In the genomic region with DNA sequence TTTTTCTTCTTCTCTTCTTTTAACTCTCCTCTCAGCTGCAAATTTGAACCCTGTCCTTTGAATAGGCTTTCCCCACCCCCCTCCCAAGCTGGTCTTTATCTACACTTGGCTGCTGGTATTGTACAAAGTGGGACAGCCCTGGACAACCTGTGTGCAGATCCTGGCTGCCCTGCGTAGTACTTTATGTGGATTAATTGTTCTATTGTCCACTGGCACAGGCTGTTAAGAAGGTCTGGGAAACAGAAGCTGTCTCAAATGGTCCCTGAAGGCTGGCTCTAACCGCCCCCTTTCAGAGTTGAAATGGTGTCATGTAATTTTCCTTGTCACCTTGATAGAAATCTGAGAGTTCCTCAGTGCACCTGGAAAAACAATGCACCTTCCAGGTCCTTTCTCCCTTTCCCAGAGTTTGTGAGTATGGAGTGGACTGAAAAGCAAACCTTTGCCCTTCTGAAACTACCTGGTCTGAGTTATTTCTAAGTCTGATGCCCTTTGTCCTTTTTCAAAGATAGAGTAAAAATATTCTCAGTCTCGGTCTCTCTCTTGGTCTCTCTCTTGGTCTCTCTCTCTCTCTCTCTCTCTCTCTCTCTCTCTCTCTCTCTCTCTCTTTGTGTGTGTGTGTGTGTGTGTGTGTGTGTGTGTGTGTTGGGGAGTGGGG, we compare ENCODE assay signal across 19 mouse cellular contexts.
DNase-seq lines count a peak whose midpoint lies in the region; ATAC-seq and TF ChIP-seq lines count a peak whose summit lies in the region.
"Had no signal": no experiment of that assay in that cellular context is flagged by ENCODE, and none has a peak within 500 bp of the region (broad histone marks: within the 10 kb centered on the region; RNA-seq: fewer than 3 reads in every experiment).

No protein-coding gene starts in this region.

- no peaks in the 10 kb centered on the region for H3K9me3 ChIP-seq in forebrain, embryonic 10.5 days
- no peaks in the 10 kb centered on the region for H3K9me3 ChIP-seq in forebrain, postnatal 0 days (ENCODE audit: low read length)
- H3K9me3 ChIP-seq in embryonic facial prominence, embryonic 10.5 days, result no peaks in the 10 kb centered on the region
- no peaks in the 10 kb centered on the region for H3K9me3 ChIP-seq in embryonic facial prominence, embryonic 15.5 days (replicated peaks)
- H3K9me3 ChIP-seq in liver, postnatal 0 days (ENCODE audit: low read length), result no peaks in the 10 kb centered on the region
- H3K9me3 ChIP-seq: forebrain, embryonic 13.5 days; heart, embryonic 13.5 days; hindbrain, embryonic 15.5 days had no signal

- no peak overlapping the region for H3K4me2 ChIP-seq in forebrain, postnatal 0 days (ENCODE audit: low read depth)
- no peak overlapping the region for H3K4me2 ChIP-seq in embryonic facial prominence, embryonic 15.5 days (replicated peaks)
- H3K4me2 ChIP-seq in liver, postnatal 0 days (ENCODE audit: low read depth, low read length), result no peak overlapping the region
- H3K4me2 ChIP-seq: forebrain, embryonic 13.5 days; heart, embryonic 13.5 days; hindbrain, embryonic 15.5 days had no signal

- peaks cover 26% of the 10 kb centered on the region for H3K4me1 ChIP-seq in forebrain, embryonic 10.5 days
- H3K4me1 ChIP-seq in forebrain, postnatal 0 days (ENCODE audit: insufficient read depth), result no peaks in the 10 kb centered on the region
- peaks cover 4% of the 10 kb centered on the region for H3K4me1 ChIP-seq in embryonic facial prominence, embryonic 10.5 days
- H3K4me1 ChIP-seq in embryonic facial prominence, embryonic 15.5 days, result no peaks in the 10 kb centered on the region
- H3K4me1 ChIP-seq in liver, postnatal 0 days (ENCODE audit: insufficient read depth), result no peaks in the 10 kb centered on the region
- H3K4me1 ChIP-seq: heart, embryonic 13.5 days; hindbrain, embryonic 15.5 days had no signal

- no peak overlapping the region for H3K4me3 ChIP-seq in forebrain, embryonic 10.5 days
- H3K4me3 ChIP-seq in forebrain, postnatal 0 days (ENCODE audit: low read depth, low read length), result no peak overlapping the region
- no peak overlapping the region for H3K4me3 ChIP-seq in embryonic facial prominence, embryonic 10.5 days
- no peak overlapping the region for H3K4me3 ChIP-seq in embryonic facial prominence, embryonic 15.5 days (replicated peaks)
- no peak overlapping the region for H3K4me3 ChIP-seq in liver, postnatal 0 days (ENCODE audit: low read depth, low read length)
- H3K4me3 ChIP-seq: forebrain, embryonic 13.5 days; heart, embryonic 13.5 days; hindbrain, embryonic 15.5 days had no signal

- no peak for TF ChIP-seq CTCF in forebrain, postnatal 0 days (IDR thresholded peaks at IDR 0.05; ENCODE audit: low read depth)
- no peak for TF ChIP-seq CTCF in liver, postnatal 0 days (IDR thresholded peaks at IDR 0.05; ENCODE audit: low read depth)

- ATAC-seq in forebrain, postnatal 0 days, result no peak
- peak; percentile 79 for ATAC-seq in embryonic facial prominence, embryonic 15.5 days (ENCODE audit: insufficient number of reproducible peaks, low FRiP score, low TSS enrichment, low read depth)
- ATAC-seq in liver, postnatal 0 days, result no peak
- ATAC-seq: activated CD4-positive, CD25-positive, alpha-beta regulatory T cell, adult 4 months; forebrain, embryonic 13.5 days had no signal

- peak overlapping the region; percentile 53; the same call in 1 of the 2 replicates for H3K27ac ChIP-seq in forebrain, embryonic 10.5 days
- H3K27ac ChIP-seq in forebrain, postnatal 0 days (ENCODE audit: low read depth, low read length), result no peak overlapping the region
- peak overlapping the region; percentile 44; the same call in 1 of the 2 replicates for H3K27ac ChIP-seq in embryonic facial prominence, embryonic 10.5 days (replicated peaks)
- no peak overlapping the region for H3K27ac ChIP-seq in embryonic facial prominence, embryonic 15.5 days (replicated peaks)
- H3K27ac ChIP-seq in liver, postnatal 0 days (ENCODE audit: low read depth), result no peak overlapping the region
- H3K27ac ChIP-seq: forebrain, embryonic 13.5 days; heart, embryonic 13.5 days; hindbrain, embryonic 15.5 days had no signal

- TF ChIP-seq EP300 in liver, postnatal 0 days (IDR thresholded peaks at IDR 0.05; ENCODE audit: low read depth), result no peak

- peaks cover 5% of the 10 kb centered on the region for H3K27me3 ChIP-seq in forebrain, embryonic 10.5 days (ENCODE audit: poor library complexity, severe bottlenecking)
- no peaks in the 10 kb centered on the region; the same call in 1 of the 2 replicates for H3K27me3 ChIP-seq in forebrain, postnatal 0 days (ENCODE audit: insufficient read depth, low read length)
- no peaks in the 10 kb centered on the region for H3K27me3 ChIP-seq in embryonic facial prominence, embryonic 10.5 days (replicated peaks; ENCODE audit: low read depth, poor library complexity, severe bottlenecking)
- no peaks in the 10 kb centered on the region for H3K27me3 ChIP-seq in embryonic facial prominence, embryonic 15.5 days
- H3K27me3 ChIP-seq in liver, postnatal 0 days (ENCODE audit: insufficient read depth, low read length), result no peaks in the 10 kb centered on the region
- H3K27me3 ChIP-seq: forebrain, embryonic 13.5 days; heart, embryonic 13.5 days; hindbrain, embryonic 15.5 days had no signal

- WGBS in forebrain, embryonic 10.5 days, result 44% methylated on average over 3 of the region's 3 CpGs
- WGBS in forebrain, postnatal 0 days, result 37% methylated on average over 3 of the region's 3 CpGs
- WGBS in embryonic facial prominence, embryonic 10.5 days, result 58% methylated on average over 3 of the region's 3 CpGs
- 73% methylated on average over 3 of the region's 3 CpGs for WGBS in embryonic facial prominence, embryonic 15.5 days
- WGBS in liver, postnatal 0 days (ENCODE audit: insufficient replicate concordance), result 71% methylated on average over 3 of the region's 3 CpGs

- no peak overlapping the region for H3K9ac ChIP-seq in forebrain, postnatal 0 days
- H3K9ac ChIP-seq in embryonic facial prominence, embryonic 15.5 days, result no peak overlapping the region
- no peak overlapping the region for H3K9ac ChIP-seq in liver, postnatal 0 days (replicated peaks)
- H3K9ac ChIP-seq: forebrain, embryonic 13.5 days; heart, embryonic 13.5 days; hindbrain, embryonic 15.5 days had no signal

- no peaks in the 10 kb centered on the region for H3K36me3 ChIP-seq in forebrain, embryonic 10.5 days (replicated peaks)
- H3K36me3 ChIP-seq in forebrain, postnatal 0 days (ENCODE audit: insufficient read depth), result no peaks in the 10 kb centered on the region
- H3K36me3 ChIP-seq in embryonic facial prominence, embryonic 10.5 days (replicated peaks), result no peaks in the 10 kb centered on the region
- H3K36me3 ChIP-seq in embryonic facial prominence, embryonic 15.5 days, result no peaks in the 10 kb centered on the region
- no peaks in the 10 kb centered on the region for H3K36me3 ChIP-seq in liver, postnatal 0 days (replicated peaks; ENCODE audit: insufficient read depth, low read length)
- H3K36me3 ChIP-seq: heart, embryonic 13.5 days; hindbrain, embryonic 15.5 days had no signal

- no peak for DNase-seq in forebrain, embryonic 10.5 days (ENCODE audit: extremely low spot score, low spot score)
- DNase-seq in forebrain, postnatal 0 days, result no peak
- peak; percentile 10 for DNase-seq in embryonic facial prominence, embryonic 10.5 days (ENCODE audit: low spot score)
- DNase-seq in retina, embryonic 14.5 days (ENCODE audit: low spot score), result peak; percentile 20
- no peak for DNase-seq in layer of hippocampus, adult 11-12 months (ENCODE audit: low spot score)
- DNase-seq in lung, postnatal 10 days, result no peak
- DNase-seq in liver, postnatal 0 days, result no peak
- DNase-seq: adrenal gland, postnatal 14 days; B cell, adult 2 months; cerebellum, adult 2 months; cerebellum, postnatal 14 days; gastrocnemius, postnatal 10 days; heart, postnatal 36 days; kidney, adult 18-20 months had no signal

Comparison
In these comparisons a context has a peak if more than half of its experiments do, and no peak if none do; other contexts are left out.
1. H3K27ac ChIP-seq: peak in forebrain, embryonic 10.5 days (single experiment) and embryonic facial prominence, embryonic 10.5 days (single experiment); none in forebrain, postnatal 0 days (single experiment), embryonic facial prominence, embryonic 15.5 days (single experiment) and liver, postnatal 0 days (single experiment).
2. DNase-seq: peak in embryonic facial prominence, embryonic 10.5 days (single experiment) and retina, embryonic 14.5 days (single experiment); none in forebrain, embryonic 10.5 days (single experiment), forebrain, postnatal 0 days (single experiment), layer of hippocampus, adult 11-12 months (single experiment), lung, postnatal 10 days (single experiment) and liver, postnatal 0 days (single experiment).